Comparison of ENCODE assay signal across 26 mouse cellular contexts in the genomic region with DNA sequence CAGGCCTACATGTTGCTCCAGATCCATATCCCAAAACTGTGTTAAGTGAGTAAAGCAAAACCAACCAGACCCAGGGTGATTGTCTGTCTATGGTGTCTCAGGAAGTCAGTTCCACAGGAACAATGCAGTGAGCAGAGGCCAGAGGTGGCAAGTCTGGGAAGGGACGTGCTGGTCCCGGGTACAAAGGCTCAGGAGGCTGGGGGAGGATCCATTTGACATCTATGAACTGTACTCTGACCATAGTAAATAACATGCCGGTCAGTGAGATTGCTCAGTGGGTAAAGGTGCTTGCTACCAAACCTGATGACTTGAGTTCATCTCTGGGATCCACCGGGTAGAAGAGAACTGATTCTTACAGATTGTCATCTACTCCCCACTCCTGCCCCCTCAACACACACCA. TPM values are rescaled to one million over a fixed set of nuclear protein-coding genes. Genes with fewer than 3 reads are reported as not detected.
DNase-seq lines count a peak whose midpoint lies in the region; ATAC-seq and TF ChIP-seq lines count a peak whose summit lies in the region.
"Had no signal": no experiment of that assay in that cellular context is flagged by ENCODE, and none has a peak within 500 bp of the region (broad histone marks: within the 10 kb centered on the region; RNA-seq: fewer than 3 reads in every experiment).

No protein-coding gene starts in this region.

- no peak overlapping the region for H3K4me2 ChIP-seq in liver, embryonic 15.5 days
- no peak overlapping the region for H3K4me2 ChIP-seq in lung, embryonic 16.5 days (ENCODE audit: low read depth, low read length)
- H3K4me2 ChIP-seq: embryonic facial prominence, embryonic 13.5 days; forebrain, embryonic 12.5 days; forebrain, embryonic 15.5 days; heart, embryonic 12.5 days; heart, embryonic 15.5 days; hindbrain, embryonic 14.5 days had no signal

- H3K27ac ChIP-seq in liver, embryonic 15.5 days (replicated peaks): no peak overlapping the region
- peak overlapping the region; percentile 46; the same call in 1 of the 2 replicates for H3K27ac ChIP-seq in lung, embryonic 16.5 days (ENCODE audit: low read length)
- peak overlapping the region; percentile 80 for H3K27ac ChIP-seq in small intestine, adult 2 months (ENCODE audit: insufficient read depth, low read depth, low read length)
- H3K27ac ChIP-seq: embryonic facial prominence, embryonic 10.5 days; embryonic facial prominence, embryonic 13.5 days; forebrain, embryonic 12.5 days; forebrain, embryonic 15.5 days; heart, embryonic 15.5 days; hindbrain, embryonic 14.5 days had no signal

- H3K9me3 ChIP-seq in liver, embryonic 15.5 days (replicated peaks): no peaks in the 10 kb centered on the region
- H3K9me3 ChIP-seq in lung, embryonic 16.5 days (ENCODE audit: control insufficient read depth, low read length): no peaks in the 10 kb centered on the region
- H3K9me3 ChIP-seq: embryonic facial prominence, embryonic 10.5 days; embryonic facial prominence, embryonic 13.5 days; forebrain, embryonic 12.5 days; forebrain, embryonic 15.5 days; heart, embryonic 12.5 days; heart, embryonic 15.5 days had no signal

- intact Hi-C loops in heart, postnatal 10 days (cut with DNase I): no loop called here

- no peaks in the 10 kb centered on the region for H3K36me3 ChIP-seq in liver, embryonic 15.5 days (replicated peaks)
- no peaks in the 10 kb centered on the region for H3K36me3 ChIP-seq in lung, embryonic 16.5 days (ENCODE audit: control insufficient read depth, insufficient read depth, low read length)
- H3K36me3 ChIP-seq in small intestine, adult 2 months (ENCODE audit: control insufficient read depth, insufficient read depth, low read length): no peaks in the 10 kb centered on the region
- H3K36me3 ChIP-seq: embryonic facial prominence, embryonic 10.5 days; embryonic facial prominence, embryonic 13.5 days; forebrain, embryonic 12.5 days; forebrain, embryonic 15.5 days; heart, embryonic 12.5 days; heart, embryonic 15.5 days had no signal

- no peak for TF ChIP-seq POLR2A in lung, adult 2 months (IDR thresholded peaks at IDR 0.05; ENCODE audit: borderline replicate concordance, extremely low read depth, low read depth, low read length)
- no peak for TF ChIP-seq POLR2A in small intestine, adult 2 months (IDR thresholded peaks at IDR 0.05; ENCODE audit: low read depth, low read length)

- ATAC-seq in liver, embryonic 15.5 days (ENCODE audit: insufficient read depth): peak; percentile 58
- ATAC-seq in lung, embryonic 16.5 days (ENCODE audit: low read depth): no peak
- ATAC-seq: CD4-positive, CD25-positive, alpha-beta regulatory T cell, adult 4 months had no signal

- DNase-seq in liver: no peak
- DNase-seq in lung, adult 2 months: no peak
- no peak for DNase-seq in heart, postnatal 10 days
- DNase-seq: adrenal gland, adult 2 months; adrenal gland, postnatal 14 days; cerebellum, adult 11 months; cerebellum, adult 8-10 months; cerebellum, postnatal 10 days; cerebellum, postnatal 36 days; embryo, embryonic 11 days; gastrocnemius, postnatal 25 days; heart, adult 18-20 months; heart, postnatal 14 days; heart, postnatal 4 days had no signal

- 46% methylated on average over 4 of the region's 4 CpGs for WGBS in liver, embryonic 15.5 days (ENCODE audit: insufficient replicate concordance)
- 53% methylated on average over 4 of the region's 4 CpGs for WGBS in lung, embryonic 16.5 days
- 47% methylated on average over 4 of the region's 4 CpGs for WGBS in lung, adult 2 months
- WGBS in small intestine, adult 2 months: 49% methylated on average over 4 of the region's 4 CpGs

- TF ChIP-seq CTCF in lung, adult 2 months (IDR thresholded peaks at IDR 0.05; ENCODE audit: insufficient read depth, low read length): no peak
- TF ChIP-seq CTCF in small intestine, adult 2 months (IDR thresholded peaks at IDR 0.05; ENCODE audit: extremely low read depth, insufficient read length, insufficient replicate concordance, low read depth, low read length): no peak

- H3K4me3 ChIP-seq in liver, embryonic 15.5 days (replicated peaks): no peak overlapping the region
- no peak overlapping the region for H3K4me3 ChIP-seq in lung, embryonic 16.5 days (ENCODE audit: low read length)
- H3K4me3 ChIP-seq in lung, adult 2 months (replicated peaks; ENCODE audit: extremely low read depth, low read depth, low read length): no peak overlapping the region
- no peak overlapping the region for H3K4me3 ChIP-seq in small intestine, adult 2 months (ENCODE audit: low read depth, low read length)
- H3K4me3 ChIP-seq: embryonic facial prominence, embryonic 10.5 days; embryonic facial prominence, embryonic 13.5 days; erythroblast, embryonic 14.5 days; forebrain, embryonic 12.5 days; forebrain, embryonic 15.5 days; heart, embryonic 12.5 days; heart, embryonic 15.5 days had no signal

- no peak overlapping the region for H3K9ac ChIP-seq in liver, embryonic 15.5 days
- no peak overlapping the region for H3K9ac ChIP-seq in lung, embryonic 16.5 days (ENCODE audit: low read length)
- H3K9ac ChIP-seq: embryonic facial prominence, embryonic 13.5 days; forebrain, embryonic 12.5 days; forebrain, embryonic 15.5 days; heart, embryonic 12.5 days; heart, embryonic 15.5 days; hindbrain, embryonic 14.5 days had no signal

- no peaks in the 10 kb centered on the region for H3K27me3 ChIP-seq in liver, embryonic 15.5 days
- no peaks in the 10 kb centered on the region for H3K27me3 ChIP-seq in lung, embryonic 16.5 days (ENCODE audit: control insufficient read depth, insufficient read depth, low read depth, low read length)
- H3K27me3 ChIP-seq in small intestine, adult 2 months (ENCODE audit: control insufficient read depth, insufficient read depth, low read length): no peaks in the 10 kb centered on the region
- H3K27me3 ChIP-seq: embryonic facial prominence, embryonic 13.5 days; forebrain, embryonic 15.5 days; heart, embryonic 12.5 days; heart, embryonic 15.5 days had no signal

- H3K4me1 ChIP-seq in liver, embryonic 15.5 days (replicated peaks): no peaks in the 10 kb centered on the region; the same call in 1 of the 2 replicates
- H3K4me1 ChIP-seq in lung, embryonic 16.5 days (replicated peaks; ENCODE audit: control insufficient read depth, insufficient read depth, low read length): peaks cover 8% of the 10 kb centered on the region; the same call in 1 of the 2 replicates
- 0 out of 2 replicates have a peak, but pooled peaks cover 3% of the 10 kb centered on the region for H3K4me1 ChIP-seq in lung, adult 2 months (ENCODE audit: control insufficient read depth, insufficient read depth, low read length)
- peaks cover 43% of the 10 kb centered on the region for H3K4me1 ChIP-seq in small intestine, adult 2 months (ENCODE audit: control insufficient read depth, insufficient read depth, insufficient read length, low read length)

RNA-seq across cellular contexts. Expression of gene Adgrd1, which starts 3.4 kb away (rescaled TPM):
- polyA plus RNA-seq in liver, embryonic 15.5 days (2015; fragmentation: Nextera tagmentation; extraction: Ambion mirVana): 0.21 and 0.23 TPM in 2 replicates
- polyA plus RNA-seq in lung, embryonic 16.5 days (2015; fragmentation: Nextera tagmentation; extraction: Ambion mirVana): 1.7 and 1.8 TPM in 2 replicates
- 6.0 and 8.3 TPM in 2 replicates for polyA plus RNA-seq in lung, adult 2 months (2012; rRNA removed)
- 4.0 and 9.0 TPM in 2 replicates for polyA plus RNA-seq in small intestine, adult 2 months (2012; rRNA removed)
- total RNA-seq in heart, postnatal 10 days (2021): 1 to 10 TPM; 6.5 to 8.5 TPM
- polyA plus RNA-seq: embryonic facial prominence, embryonic 10.5 days; erythroblast, embryonic 14.5 days had no signal
